Mouse (Mus musculus) liver, embryonic 14.5 days (tissue): ENCODE data around the gene Dock7. TPM values are rescaled to one million over a fixed set of nuclear protein-coding genes. Genes with fewer than 3 reads are reported as not detected.
"Not testable (repeated sequence)": the region's sequence is repeated elsewhere in the genome, so short reads cannot be mapped to it uniquely, and the experiment has no call there.

ENCODE experiments used
- ATAC-seq: fragments of 200-750 bp; cut with Nextera tagmentation; 2 replicates; pipeline ENCODE4 v1.8.0; 2017; ENCODE audit warnings: moderate number of reproducible peaks, mild to moderate bottlenecking, moderate library complexity; ENCODE audit not compliant: insufficient read depth
- DNase-seq, 3 experiments: peaks; one replicate each; pipeline ENCODE4 v3.0.0-alpha.2; 2012 to 2013; ENCODE audit warnings: low read depth in 3 of 3, low spot score in 3 of 3
- H3K27ac ChIP-seq: fragments of 300-500 bp; sonication (generic); 2 replicates; pipeline ENCODE4 v1.5.1; 2014; ENCODE audit warnings: moderate library complexity, mild to moderate bottlenecking, control low read depth, inconsistent platforms
- H3K27me3 ChIP-seq: fragments of 300-500 bp; sonication (generic); 2 replicates; pipeline ENCODE4 v1.6.1; 2014; ENCODE audit warnings: mild to moderate bottlenecking, low read length, moderate library complexity; ENCODE audit not compliant: control insufficient read depth, insufficient read depth
- H3K36me3 ChIP-seq: fragments of 300-500 bp; sonication (generic); replicated peaks from 2 replicates; pipeline ENCODE4 v1.6.1; 2014; ENCODE audit warnings: low read depth; ENCODE audit not compliant: control insufficient read depth, insufficient read depth
- H3K4me1 ChIP-seq, 2 experiments: fragments of 200-500 bp in 1 of 2; fragments of 300-500 bp in 1 of 2; sonication (generic) in 1 of 2; replicated peaks; 2 replicates each; pipeline ENCODE4 v1.6.1; 2012 to 2014; ENCODE audit warnings: antibody characterized with exemption in 1 of 2, inconsistent platforms in 1 of 2, low read length in 1 of 2; ENCODE audit not compliant: control insufficient read depth in 2 of 2, insufficient read depth in 2 of 2
- H3K4me2 ChIP-seq: fragments of 300-500 bp; sonication (generic); 2 replicates; pipeline ENCODE4 v1.6.1; 2014; ENCODE audit warnings: low read depth, mild to moderate bottlenecking, control low read depth, moderate library complexity
- H3K4me3 ChIP-seq, 2 experiments: fragments of 200-500 bp in 1 of 2; fragments of 300-500 bp in 1 of 2; sonication (generic) in 1 of 2; 2 replicates each; pipeline ENCODE4 v1.5.1; 2012 to 2014; ENCODE audit warnings: low read depth in 2 of 2, low read length in 2 of 2, mild to moderate bottlenecking in 2 of 2, control low read depth in 1 of 2, inconsistent platforms in 1 of 2, moderate library complexity in 1 of 2; ENCODE audit not compliant: insufficient read depth in 1 of 2
- H3K9ac ChIP-seq: fragments of 300-500 bp; sonication (generic); replicated peaks from 2 replicates; pipeline ENCODE4 v1.6.1; 2014; ENCODE audit warnings: mild to moderate bottlenecking, control low read depth, moderate library complexity
- H3K9me3 ChIP-seq: fragments of 300-500 bp; sonication (generic); 2 replicates; pipeline ENCODE4 v1.6.1; 2016; ENCODE audit warnings: low read length, mixed read lengths; ENCODE audit not compliant: control insufficient read depth
- CTCF ChIP-seq: IDR thresholded peaks from 2 replicates; pipeline ENCODE4 v1.5.1; 2016; ENCODE audit warnings: antibody characterized with exemption, low read depth, control low read depth
- EP300 ChIP-seq: IDR thresholded peaks from 2 replicates; pipeline ENCODE4 v1.6.1; 2016; ENCODE audit warnings: antibody characterized with exemption, low read depth
- WGBS: fragments of 180-500 bp; shearing (Covaris S2); extraction: QIAGEN DNeasy Blood & Tissue Kit; methylation state at CpG from one replicate; pipeline ENCODE4 v1.1.7; 2014; ENCODE audit not compliant: insufficient replicate concordance; 5-methylcytosine and 5-hydroxymethylcytosine counted together
- polyA plus RNA-seq, 2 experiments: library from polyadenylated mRNA; depleted of rRNA in 1 of 2; stranded (reverse) in 1 of 2; unstranded in 1 of 2; fragments of >200 nt; fragmentation: Nextera tagmentation in 1 of 2; extraction: Ambion mirVana in 1 of 2; gene quantifications; 2 replicates each; pipeline versions ENCODE4 v1.2.1 to v1.2.3; 2012 to 2014

The Dock7 gene
- polyA plus RNA-seq, 2 experiments, result 9.0 to 15.2 TPM

DNA sequence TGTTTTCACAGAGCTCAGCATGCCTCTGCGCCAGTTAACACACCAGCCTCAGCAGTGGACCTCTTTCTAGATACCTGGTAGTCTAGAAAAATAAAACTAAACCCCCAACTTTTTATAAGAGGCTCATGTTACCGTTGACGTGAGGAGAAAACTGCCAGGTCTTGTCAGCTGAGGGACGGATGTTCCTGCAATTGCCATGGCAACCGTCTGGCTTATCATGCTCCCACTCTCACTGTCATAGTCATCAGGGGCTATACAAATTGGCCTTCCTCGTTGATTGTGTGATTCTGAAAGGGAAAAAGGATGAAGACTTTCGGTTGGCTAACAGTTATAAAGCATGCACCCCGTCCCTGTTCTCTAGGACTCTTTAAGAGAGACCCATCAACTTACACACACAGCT lies 145.0 kb downstream of the Dock7 start:
- DNase-seq, result no peak
- no peak overlapping the region for H3K9ac ChIP-seq
- no peaks in the 10 kb centered on the region for H3K9me3 ChIP-seq
- no peak overlapping the region for H3K27ac ChIP-seq
- H3K4me2 ChIP-seq, result no peak overlapping the region
- TF ChIP-seq CTCF (no peak), EP300 (no peak)
- H3K27me3 ChIP-seq, result no peaks in the 10 kb centered on the region
- H3K4me1 ChIP-seq, result no peaks in the 10 kb centered on the region
- H3K4me3 ChIP-seq, result no peak overlapping the region
- 66% methylated on average over 8 of the region's 8 CpGs for whole genome bisulfite sequencing
- no peak for ATAC-seq
- no peaks in the 10 kb centered on the region for H3K36me3 ChIP-seq

DNA sequence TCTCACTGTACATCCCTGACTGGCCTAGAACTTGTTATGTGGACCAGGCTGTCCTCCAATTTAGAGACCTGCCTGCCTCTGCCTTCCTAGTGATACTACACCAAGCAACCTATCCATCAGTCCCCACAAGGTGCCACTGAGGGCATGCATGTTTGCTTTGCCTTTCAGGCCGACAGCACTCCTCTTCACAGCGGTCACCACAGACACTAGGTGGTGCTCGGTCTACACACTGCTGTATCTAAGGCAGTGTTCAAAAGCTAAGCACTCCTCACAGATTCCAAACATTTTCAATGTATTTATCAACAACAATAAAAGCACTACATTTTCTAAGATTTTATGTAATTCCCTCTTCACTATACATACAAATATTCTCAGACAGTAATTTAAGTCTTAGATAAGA lies 150.8 kb downstream of the Dock7 start:
- Histone ChIP-seq H3K27ac (no peak overlapping the region), H3K4me1 (no peaks in the 10 kb centered on the region), H3K9me3 (no peaks in the 10 kb centered on the region), H3K4me2 (no peak overlapping the region), H3K4me3 (no peak overlapping the region), H3K9ac (no peak overlapping the region), H3K36me3 (no peaks in the 10 kb centered on the region), H3K27me3 (no peaks in the 10 kb centered on the region)
- 74% methylated on average over 3 of the region's 3 CpGs for WGBS
- DNase-seq (no peak), ATAC-seq (no peak)
- TF ChIP-seq CTCF (peak; percentile 41), EP300 (no peak)

GRCm38 (mm10) chr4:98960243-98960642 lies 160.5 kb downstream of the Dock7 start:
- H3K9ac ChIP-seq, result no peak overlapping the region
- no peaks in the 10 kb centered on the region for H3K4me1 ChIP-seq
- TF ChIP-seq CTCF (no peak), EP300 (no peak)
- H3K4me2 ChIP-seq, result no peak overlapping the region
- WGBS, result 70% methylated on average over 3 of the region's 3 CpGs
- DNase-seq (peak in 2 of 3 experiments; percentile 4 to 13), ATAC-seq (peak; percentile 47; the same call in 1 of the 2 replicates)
- no peaks in the 10 kb centered on the region for H3K27me3 ChIP-seq
- no peaks in the 10 kb centered on the region for H3K9me3 ChIP-seq
- no peak overlapping the region for H3K27ac ChIP-seq
- no peak overlapping the region for H3K4me3 ChIP-seq
- H3K36me3 ChIP-seq, result no peaks in the 10 kb centered on the region; the same call in none of the 2 replicates

- H3K4me3 ChIP-seq, result no peak overlapping the region
- H3K36me3 ChIP-seq, result no peaks in the 10 kb centered on the region; the same call in none of the 2 replicates
- no peak overlapping the region for H3K4me2 ChIP-seq
- no peaks in the 10 kb centered on the region for H3K4me1 ChIP-seq
- no peaks in the 10 kb centered on the region for H3K27me3 ChIP-seq
- no peaks in the 10 kb centered on the region for H3K9me3 ChIP-seq
- no peak overlapping the region for H3K27ac ChIP-seq
- WGBS, result 83% methylated on average over 8 of the region's 8 CpGs
- TF ChIP-seq CTCF (no peak), EP300 (no peak)
- ATAC-seq (no peak), DNase-seq (no peak)
- no peak overlapping the region for H3K9ac ChIP-seq
Observed at GRCm38 (mm10) chr4:98955986-98956385, 164.7 kb downstream of the Dock7 start.

- Histone ChIP-seq H3K4me2 (no peak overlapping the region), H3K27ac (no peak overlapping the region), H3K9me3 (no peaks in the 10 kb centered on the region), H3K27me3 (no peaks in the 10 kb centered on the region), H3K4me1 (no peaks in the 10 kb centered on the region), H3K36me3 (no peaks in the 10 kb centered on the region; the same call in 1 of the 2 replicates), H3K9ac (no peak overlapping the region), H3K4me3 (no peak overlapping the region)
- DNase-seq (no peak), ATAC-seq (no peak)
- no peak for TF ChIP-seq CTCF
- no peak for TF ChIP-seq EP300
Observed at GRCm38 (mm10) chr4:98950563-98950962, 170.2 kb downstream of the Dock7 start.

- peaks cover 23% of the 10 kb centered on the region for H3K36me3 ChIP-seq
Observed at GRCm38 (mm10) chr4:98938210-98938609, 182.5 kb downstream of the Dock7 start.

More at GRCm38 (mm10) chr4:98938210-98938609, 182.5 kb downstream of the Dock7 start:
- not testable (repeated sequence) for H3K4me3 ChIP-seq, DNase-seq, H3K27ac ChIP-seq, H3K27me3 ChIP-seq, ATAC-seq, H3K9me3 ChIP-seq, H3K4me1 ChIP-seq, H3K4me2 ChIP-seq, H3K9ac ChIP-seq
- peak; percentile 41 for TF ChIP-seq CTCF
- WGBS, result 81% methylated on average over 6 of the region's 6 CpGs
